ENCODE assay signal across 9 mouse cellular contexts in the genomic region with DNA sequence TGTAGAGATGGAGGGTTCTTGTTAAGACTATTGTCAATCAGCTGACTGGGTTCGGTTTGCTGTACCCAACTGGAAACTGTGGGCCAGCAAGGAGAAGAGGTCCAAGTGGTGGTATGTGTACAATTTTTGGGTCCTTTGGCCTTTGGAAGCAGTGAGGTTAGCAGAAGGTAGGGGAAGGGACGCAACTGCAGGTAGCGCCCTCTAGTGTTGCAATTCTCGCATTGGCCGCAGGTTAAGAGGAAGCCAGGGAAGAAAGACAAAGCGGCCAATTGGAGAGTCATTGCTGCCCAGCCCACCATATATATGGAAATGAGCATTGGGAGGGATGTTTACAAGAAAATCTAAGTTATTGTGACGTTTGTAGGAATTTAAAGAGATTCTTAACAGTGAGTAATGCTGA. TPM values are rescaled to one million over a fixed set of nuclear protein-coding genes. Genes with fewer than 3 reads are reported as not detected.
DNase-seq lines count a peak whose midpoint lies in the region; ATAC-seq and TF ChIP-seq lines count a peak whose summit lies in the region.
"Had no signal": no experiment of that assay in that cellular context is flagged by ENCODE, and none has a peak within 500 bp of the region (broad histone marks: within the 10 kb centered on the region; RNA-seq: fewer than 3 reads in every experiment).

No protein-coding gene starts in this region.

- 23% methylated on average over 7 of the region's 7 CpGs for WGBS in stomach, postnatal 0 days

- DNase-seq in cerebellum, postnatal 10 days, result peak; percentile 54 to 65
- DNase-seq in cerebellum, adult 9-11 months, result no peak
- peak; percentile 45 for DNase-seq in ovary, postnatal 36 days (ENCODE audit: low spot score)
- no peak for DNase-seq in ovary, adult 18-20 months (ENCODE audit: low spot score)
- peak; percentile 36 for DNase-seq in embryo, embryonic 11.5 days (ENCODE audit: low read depth, low spot score)
- peak; percentile 43 to 76 for DNase-seq in kidney, adult 8-10 months
- DNase-seq in lung, postnatal 36 days, result peak; percentile 84
- peak; percentile 60 for DNase-seq in stomach, postnatal 0 days (ENCODE audit: low spot score)

- ATAC-seq in stomach, postnatal 0 days (ENCODE audit: low FRiP score, low TSS enrichment), result no peak

- H3K4me1 ChIP-seq in stomach, postnatal 0 days (replicated peaks; ENCODE audit: control insufficient read depth, insufficient read depth), result no peaks in the 10 kb centered on the region

- TF ChIP-seq CTCF in stomach, postnatal 0 days (IDR thresholded peaks at IDR 0.05; ENCODE audit: low read depth), result peak; percentile 81

- TF ChIP-seq EP300 in stomach, postnatal 0 days (optimal IDR thresholded peaks at IDR 0.05), result no peak

- H3K9ac ChIP-seq in stomach, postnatal 0 days (ENCODE audit: low read length), result no peak overlapping the region

- H3K4me3 ChIP-seq in stomach, postnatal 0 days (ENCODE audit: low read depth, low read length), result no peak overlapping the region
- H3K4me3 ChIP-seq: myocyte had no signal

- H3K36me3 ChIP-seq in stomach, postnatal 0 days (ENCODE audit: control insufficient read depth, insufficient read depth, low read length), result no peaks in the 10 kb centered on the region

- no peak overlapping the region for H3K27ac ChIP-seq in stomach, postnatal 0 days (replicated peaks)

- no peaks in the 10 kb centered on the region for H3K9me3 ChIP-seq in stomach, postnatal 0 days (ENCODE audit: control insufficient read depth, low read length)

- no peak overlapping the region for H3K4me2 ChIP-seq in stomach, postnatal 0 days (replicated peaks; ENCODE audit: low read depth)

- no peaks in the 10 kb centered on the region for H3K27me3 ChIP-seq in stomach, postnatal 0 days (ENCODE audit: control insufficient read depth, insufficient read depth, low read length)

RNA-seq across cellular contexts. Expression of gene Pak1ip1, which starts 23.2 kb away (rescaled TPM):
- polyA plus RNA-seq in stomach, postnatal 0 days (2015; fragmentation: Nextera tagmentation; extraction: Ambion mirVana), result 60.2 and 63.8 TPM in 2 replicates

RNA-seq across cellular contexts. Expression of gene Tmem14c, which starts 38.5 kb away (rescaled TPM):
- 298 and 302 TPM in 2 replicates for polyA plus RNA-seq in stomach, postnatal 0 days (2015; fragmentation: Nextera tagmentation; extraction: Ambion mirVana)

Comparison
In these comparisons a context has a peak if more than half of its experiments do, and no peak if none do; other contexts are left out.
1. DNase-seq: peak in cerebellum, postnatal 10 days (2 of 2), ovary, postnatal 36 days (single experiment), embryo, embryonic 11.5 days (single experiment), kidney, adult 8-10 months (2 of 2), lung, postnatal 36 days (single experiment) and stomach, postnatal 0 days (single experiment); none in cerebellum, adult 9-11 months (single experiment) and ovary, adult 18-20 months (single experiment).